Mouse (Mus musculus) spleen, adult 2 months (tissue): Measurements from ENCODE around the gene Olfr459. TPM values are rescaled to one million over a fixed set of nuclear protein-coding genes. Genes with fewer than 3 reads are reported as not detected.

ENCODE experiments used
- DNase-seq, 2 experiments: peaks; one replicate each; pipeline versions ENCODE4 v3.0.0 to v3.0.0-alpha.2; 2012 to 2021; ENCODE audit warnings: low spot score in 2 of 2, low read depth in 1 of 2
- H3K27ac ChIP-seq: fragments of 200-500 bp; 2 replicates; pipeline ENCODE4 v1.5.1; 2012; ENCODE audit warnings: low read length, inconsistent platforms; ENCODE audit not compliant: insufficient read depth
- H3K27me3 ChIP-seq: fragments of 200-500 bp; 2 replicates; pipeline ENCODE4 v1.6.1; 2012; ENCODE audit warnings: mild to moderate bottlenecking, moderate library complexity, low read length, inconsistent platforms; ENCODE audit not compliant: control insufficient read depth, insufficient read depth
- H3K36me3 ChIP-seq: fragments of 200-500 bp; 2 replicates; pipeline ENCODE4 v1.6.1; 2012; ENCODE audit warnings: mild to moderate bottlenecking, low read length, inconsistent platforms; ENCODE audit not compliant: control insufficient read depth, insufficient read depth
- H3K4me1 ChIP-seq: fragments of 200-500 bp; 2 replicates; pipeline ENCODE4 v1.6.1; 2011; ENCODE audit warnings: inconsistent platforms; ENCODE audit not compliant: control insufficient read depth, insufficient read depth, insufficient read length
- H3K4me3 ChIP-seq: fragments of 200-500 bp; 2 replicates; pipeline ENCODE4 v1.5.1; 2011; ENCODE audit warnings: mild to moderate bottlenecking, inconsistent platforms; ENCODE audit not compliant: insufficient read depth, insufficient read length; ENCODE audit errors: extremely low read depth
- CTCF ChIP-seq: fragments of 200-500 bp; IDR thresholded peaks from 2 replicates; pipeline ENCODE4 v1.5.1; 2011; ENCODE audit warnings: mild to moderate bottlenecking, inconsistent platforms; ENCODE audit not compliant: insufficient read depth, insufficient read length, insufficient replicate concordance; ENCODE audit errors: extremely low read depth
- POLR2A ChIP-seq: fragments of 200-500 bp; IDR thresholded peaks from 2 replicates; pipeline ENCODE4 v1.6.1; 2011; ENCODE audit warnings: low read depth, low read length, inconsistent platforms
- WGBS: fragments of 180-500 bp; shearing (Covaris S2); methylation state at CpG from one replicate; pipeline ENCODE4 v1.1.7; 2018; 5-methylcytosine and 5-hydroxymethylcytosine counted together
- polyA plus RNA-seq: library from polyadenylated mRNA; depleted of rRNA; stranded (reverse); fragments of >200 nt; gene quantifications from 2 replicates; pipeline ENCODE4 v1.2.3, GENCODE M21; 2012; rRNA removed

The Olfr459 gene
- polyA plus RNA-seq, 1 experiment, result not detected

GRCm38 (mm10) chr6:41734719-41735470 lies 40.1 kb downstream of the Olfr459 start:
- no peak for DNase-seq
- no peaks in the 10 kb centered on the region for H3K27me3 ChIP-seq
- no peak overlapping the region for H3K27ac ChIP-seq
- H3K36me3 ChIP-seq, result no peaks in the 10 kb centered on the region
- H3K4me3 ChIP-seq, result no peak overlapping the region
- TF ChIP-seq CTCF (no peak), POLR2A (no peak)
- WGBS, result 88% methylated on average over 5 of the region's 5 CpGs
- no peaks in the 10 kb centered on the region for H3K4me1 ChIP-seq

- no peaks in the 10 kb centered on the region for H3K4me1 ChIP-seq
- 75% methylated on average over 1 of the region's 1 CpGs for WGBS
- H3K27ac ChIP-seq, result no peak overlapping the region
- H3K36me3 ChIP-seq, result no peaks in the 10 kb centered on the region
- H3K4me3 ChIP-seq, result no peak overlapping the region
- TF ChIP-seq POLR2A (no peak), CTCF (peak; percentile 3; the same call in 1 of the 2 replicates)
- no peaks in the 10 kb centered on the region for H3K27me3 ChIP-seq
- no peak for DNase-seq
These were observed 46.9 kb downstream of the Olfr459 start for GRCm38 (mm10) chr6:41727989-41728609.

- no peak for DNase-seq
- Histone ChIP-seq H3K27me3 (no peaks in the 10 kb centered on the region), H3K27ac (no peak overlapping the region), H3K36me3 (no peaks in the 10 kb centered on the region), H3K4me3 (no peak overlapping the region), H3K4me1 (no peaks in the 10 kb centered on the region)
- TF ChIP-seq POLR2A, result no peak
- no peak for TF ChIP-seq CTCF
- 78% methylated on average over 2 of the region's 2 CpGs for WGBS
These were observed 53.5 kb downstream of the Olfr459 start for GRCm38 (mm10) chr6:41721430-41721829.

Other genes with a start within 250 kb of the Olfr459 start
- gene Ephb6, start 169.7 kb downstream of the Olfr459 start, polyA plus RNA-seq, result 7.2 and 7.5 TPM in 2 replicates
- gene Trpv6, start 138.8 kb downstream of the Olfr459 start, polyA plus RNA-seq, result 0.06 and 0.13 TPM in 2 replicates
- gene Trpv5, start 94.4 kb downstream of the Olfr459 start, polyA plus RNA-seq, result 0.09 and 0.11 TPM in 2 replicates
- not detected in 2 replicates for gene Llcfc1, start 90.7 kb downstream of the Olfr459 start, polyA plus RNA-seq
- 30.9 and 39.8 TPM in 2 replicates for gene Kel, start 70.8 kb downstream of the Olfr459 start, polyA plus RNA-seq
- gene Pip, start 72.4 kb upstream of the Olfr459 start, polyA plus RNA-seq, result not detected in 2 replicates
- gene Sval2, start 77.8 kb upstream of the Olfr459 start, polyA plus RNA-seq, result not detected in 2 replicates
- gene Sval1, start 176.5 kb upstream of the Olfr459 start, polyA plus RNA-seq, result not detected in 2 replicates
- gene Sval3, start 193.0 kb upstream of the Olfr459 start, polyA plus RNA-seq, result not detected in 2 replicates